Mouse (Mus musculus) heart, postnatal 0 days (tissue): Measurements from ENCODE around the gene 1700113H08Rik. TPM values are rescaled to one million over a fixed set of nuclear protein-coding genes. Genes with fewer than 3 reads are reported as not detected.

Experiments used
- ATAC-seq: fragments of 200-750 bp; cut with Nextera tagmentation; 2 replicates; pipeline ENCODE4 v1.8.0; 2017; ENCODE audit warnings: low read depth, moderate number of reproducible peaks, moderate library complexity; ENCODE audit not compliant: insufficient read depth
- DNase-seq: peaks from one replicate; pipeline ENCODE4 v3.0.0-alpha.2; 2016; ENCODE audit warnings: low spot score
- H3K27ac ChIP-seq: fragments of 300-500 bp; sonication (generic); 2 replicates; pipeline ENCODE4 v1.5.1; 2014; ENCODE audit warnings: low read depth, mild to moderate bottlenecking
- H3K27me3 ChIP-seq: fragments of 300-500 bp; sonication (generic); 2 replicates; pipeline ENCODE4 v1.6.1; 2014; ENCODE audit warnings: low read length, mixed read lengths; ENCODE audit not compliant: control insufficient read depth, insufficient read depth
- H3K36me3 ChIP-seq: fragments of 300-500 bp; sonication (generic); replicated peaks from 2 replicates; pipeline ENCODE4 v1.6.1; 2014; ENCODE audit warnings: low read length, mixed read lengths; ENCODE audit not compliant: control insufficient read depth, insufficient read depth
- H3K4me1 ChIP-seq: fragments of 300-500 bp; sonication (generic); 2 replicates; pipeline ENCODE4 v1.6.1; 2014; ENCODE audit warnings: antibody characterized with exemption; ENCODE audit not compliant: control insufficient read depth, insufficient read depth
- H3K4me2 ChIP-seq: fragments of 300-500 bp; sonication (generic); 2 replicates; pipeline ENCODE4 v1.6.1; 2014; ENCODE audit warnings: low read depth, mild to moderate bottlenecking, low read length, moderate library complexity
- H3K4me3 ChIP-seq: fragments of 300-500 bp; sonication (generic); 2 replicates; pipeline ENCODE4 v1.5.1; 2014; ENCODE audit warnings: low read depth, low read length
- H3K9ac ChIP-seq: fragments of 300-500 bp; sonication (generic); replicated peaks from 2 replicates; pipeline ENCODE4 v1.6.1; 2014; ENCODE audit warnings: low read depth, low read length, mixed read lengths
- H3K9me3 ChIP-seq: fragments of 300-500 bp; sonication (generic); replicated peaks from 2 replicates; pipeline ENCODE4 v1.6.1; 2016; ENCODE audit warnings: low read length; ENCODE audit not compliant: control insufficient read depth
- CTCF ChIP-seq: IDR thresholded peaks from 2 replicates; pipeline ENCODE4 v1.5.1; 2016; ENCODE audit warnings: antibody characterized with exemption, control low read depth, low read depth
- EP300 ChIP-seq: IDR thresholded peaks from 2 replicates; pipeline ENCODE4 v1.6.1; 2016; ENCODE audit warnings: antibody characterized with exemption, low read depth
- WGBS: fragments of 180-500 bp; shearing (Covaris S2); extraction: QIAGEN DNeasy Blood & Tissue Kit; methylation state at CpG from one replicate; pipeline ENCODE4 v1.1.7; 2014; 5-methylcytosine and 5-hydroxymethylcytosine counted together
- polyA plus RNA-seq: library from polyadenylated mRNA; unstranded; fragments of >200 nt; fragmentation: Nextera tagmentation; extraction: Ambion mirVana; gene quantifications from 2 replicates; pipeline ENCODE4 v1.2.1, GENCODE M21; 2015
- total RNA-seq: library from RNA; depleted of rRNA; stranded (reverse); fragments of >200 nt; gene quantifications from 2 replicates; pipeline ENCODE4 v1.2.3, GENCODE M21; 2014; ENCODE audit warnings: low replicate concordance

1700113H08Rik gene
- total and polyA plus RNA-seq, 2 experiments from 2014 or later: 0.49 TPM; not detected in 1

DNA sequence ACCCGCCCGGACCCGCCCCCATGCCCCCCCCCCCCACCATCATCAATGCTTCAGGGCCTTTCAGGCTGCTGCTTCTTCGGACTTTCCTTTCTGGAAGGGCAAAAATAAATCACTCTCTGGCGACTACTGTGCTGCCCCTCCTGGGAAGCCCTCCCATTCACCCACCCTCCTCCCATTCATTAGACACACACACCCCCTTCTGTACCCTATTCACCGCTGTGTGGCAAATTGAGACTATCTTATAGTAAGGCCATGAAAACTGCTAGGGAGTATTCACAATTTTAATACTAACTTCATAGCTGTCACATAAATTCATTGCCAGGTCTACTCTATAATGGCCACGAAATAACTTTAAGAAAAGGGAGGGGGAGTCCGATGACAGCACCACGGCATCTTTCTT, 1.1 kb downstream of the 1700113H08Rik start:
- 32% methylated on average over 9 of the region's 9 CpGs for WGBS
- Histone ChIP-seq H3K9me3 (no peaks in the 10 kb centered on the region), H3K36me3 (no peaks in the 10 kb centered on the region), H3K4me2 (peak overlapping the region; percentile 67; the same call in 1 of the 2 replicates), H3K4me3 (no peak overlapping the region), H3K9ac (no peak overlapping the region), H3K27ac (no peak overlapping the region), H3K27me3 (0 out of 2 replicates have a peak, but pooled peaks cover 9% of the 10 kb centered on the region), H3K4me1 (peaks cover 5% of the 10 kb centered on the region; the same call in 1 of the 2 replicates)
- no peak for DNase-seq
- TF ChIP-seq EP300 (no peak), CTCF (no peak)
- no peak for ATAC-seq

DNA sequence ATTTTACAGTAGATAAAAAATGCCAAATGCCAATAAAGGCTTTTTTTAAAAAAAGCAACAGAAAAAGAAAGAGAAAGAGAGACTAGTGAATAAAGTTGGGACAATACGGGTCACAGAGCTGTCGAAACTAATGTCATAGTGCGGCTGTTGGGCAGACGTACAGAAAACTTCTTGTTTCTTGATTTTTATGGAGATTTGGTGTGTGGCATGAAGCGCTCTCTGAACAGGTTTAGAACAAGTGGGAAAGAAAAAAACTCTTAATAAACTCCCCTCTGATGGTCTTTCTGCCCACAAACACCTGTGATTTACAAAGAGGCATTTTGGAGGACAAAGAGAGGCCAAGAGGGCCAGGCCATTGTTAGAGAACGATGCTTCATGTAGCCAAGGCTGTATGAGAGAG, 1.6 kb downstream of the 1700113H08Rik start:
- DNase-seq (no peak), ATAC-seq (no peak)
- 88% methylated on average over 6 of the region's 6 CpGs for WGBS
- Histone ChIP-seq H3K4me2 (no peak overlapping the region), H3K27ac (no peak overlapping the region), H3K9me3 (no peaks in the 10 kb centered on the region), H3K4me3 (no peak overlapping the region), H3K4me1 (peaks cover 5% of the 10 kb centered on the region; the same call in 1 of the 2 replicates), H3K9ac (no peak overlapping the region), H3K27me3 (0 out of 2 replicates have a peak, but pooled peaks cover 9% of the 10 kb centered on the region), H3K36me3 (no peaks in the 10 kb centered on the region)
- TF ChIP-seq EP300: no peak

GRCm38 (mm10) chr10:87084236-87084635, 26.4 kb downstream of the 1700113H08Rik start:
- Histone ChIP-seq H3K9ac (no peak overlapping the region), H3K4me3 (no peak overlapping the region), H3K9me3 (no peaks in the 10 kb centered on the region), H3K27me3 (no peaks in the 10 kb centered on the region), H3K4me2 (no peak overlapping the region), H3K4me1 (no peaks in the 10 kb centered on the region), H3K27ac (no peak overlapping the region), H3K36me3 (no peaks in the 10 kb centered on the region)
- TF ChIP-seq EP300 (no peak), CTCF (no peak)
- no peak for ATAC-seq
- no peak for DNase-seq
- 76% methylated on average over 6 of the region's 6 CpGs for WGBS

- 73% methylated on average over 5 of the region's 5 CpGs for WGBS
- Histone ChIP-seq H3K27me3 (no peaks in the 10 kb centered on the region), H3K4me3 (no peak overlapping the region), H3K36me3 (no peaks in the 10 kb centered on the region), H3K4me1 (no peaks in the 10 kb centered on the region), H3K27ac (no peak overlapping the region), H3K4me2 (no peak overlapping the region), H3K9me3 (no peaks in the 10 kb centered on the region), H3K9ac (no peak overlapping the region)
- TF ChIP-seq EP300 (no peak), CTCF (no peak)
- ATAC-seq (no peak), DNase-seq (no peak)
These were observed 29.8 kb downstream of the 1700113H08Rik start for GRCm38 (mm10) chr10:87087646-87088045.

GRCm38 (mm10) chr10:87094249-87094648, 36.4 kb downstream of the 1700113H08Rik start:
- H3K27ac ChIP-seq: no peak overlapping the region
- H3K27me3 ChIP-seq: no peaks in the 10 kb centered on the region
- H3K36me3 ChIP-seq: no peaks in the 10 kb centered on the region
- H3K4me3 ChIP-seq: no peak overlapping the region
- ATAC-seq (no peak), DNase-seq (no peak)
- no peak for TF ChIP-seq EP300
- TF ChIP-seq CTCF: peak; percentile 35
- no peak overlapping the region for H3K9ac ChIP-seq
- no peak overlapping the region for H3K4me2 ChIP-seq
- H3K9me3 ChIP-seq: no peaks in the 10 kb centered on the region
- no peaks in the 10 kb centered on the region for H3K4me1 ChIP-seq

DNA sequence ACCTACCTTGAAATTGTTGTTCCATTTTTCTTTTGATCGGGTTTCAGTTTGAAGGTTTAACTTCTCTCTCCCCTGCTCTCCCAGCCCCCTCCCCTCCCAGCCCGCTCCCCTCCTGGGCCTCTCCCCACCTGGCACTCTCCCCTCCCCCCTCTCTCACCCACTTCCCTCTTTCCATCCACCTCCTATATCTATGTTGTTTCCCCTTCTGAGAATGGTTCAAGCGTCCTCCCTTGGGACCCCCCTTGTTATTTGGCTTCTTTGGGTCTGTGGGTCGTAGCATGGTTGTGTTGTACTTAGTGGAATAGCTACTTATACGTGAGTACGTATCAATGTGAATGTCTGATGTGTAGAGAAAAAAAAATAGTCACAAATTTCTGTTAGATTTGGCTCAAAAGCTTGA, 40.9 kb downstream of the 1700113H08Rik start:
- WGBS: 61% methylated on average over 6 of the region's 6 CpGs

More for the DNA sequence above, 40.9 kb downstream of the 1700113H08Rik start:
- Histone ChIP-seq H3K36me3 (no peaks in the 10 kb centered on the region), H3K4me2 (no peak overlapping the region), H3K27me3 (no peaks in the 10 kb centered on the region), H3K27ac (no peak overlapping the region), H3K4me3 (no peak overlapping the region), H3K4me1 (no peaks in the 10 kb centered on the region), H3K9me3 (no peaks in the 10 kb centered on the region), H3K9ac (no peak overlapping the region)
- TF ChIP-seq CTCF: no peak
- no peak for TF ChIP-seq EP300
- ATAC-seq: no peak
- no peak for DNase-seq
